Mouse (Mus musculus) left cerebral cortex, postnatal 25 days (tissue): ENCODE results near the gene Crtc3. TPM values are rescaled to one million over a fixed set of nuclear protein-coding genes. Genes with fewer than 3 reads are reported as not detected.

ENCODE experiments used
- DNase-seq, 2 experiments: peaks; one replicate each; pipeline ENCODE4 v3.0.0; 2022; ENCODE audit warnings: low spot score in 2 of 2, mixed read lengths in 1 of 2
- intact Hi-C: fragments of 180-260 bp; cut with DNase I; formaldehyde crosslinking; loops from one replicate; pipeline ENCODE4 v1.15.1; 2025
- total RNA-seq, 2 experiments: library from RNA; stranded (reverse); gene quantifications; 2 replicates each; pipeline ENCODE4 v1.2.3; 2021

Gene Crtc3
- total RNA-seq, 2 experiments from 2014 or later: 12.7 to 13.4 TPM

- intact Hi-C loops: no loop called here
These were observed 111.2 kb downstream of the Crtc3 start for GRCm38 (mm10) chr7:80577417-80577980.

GRCm38 (mm10) chr7:80576626-80577025, 112.1 kb downstream of the Crtc3 start:
- DNase-seq: no peak
- intact Hi-C loops: no loop called here

More at GRCm38 (mm10) chr7:80577417-80577980, 111.2 kb downstream of the Crtc3 start:
- DNase-seq: no peak

- intact Hi-C loops: no loop called here
- no peak for DNase-seq
These were observed 112.9 kb downstream of the Crtc3 start for GRCm38 (mm10) chr7:80575750-80576149.

GRCm38 (mm10) chr7:80573076-80573475, 115.6 kb downstream of the Crtc3 start:
- intact Hi-C loops: no loop called here
- no peak for DNase-seq

GRCm38 (mm10) chr7:80567982-80568381, 120.7 kb downstream of the Crtc3 start:
- intact Hi-C loops: no loop called here

GRCm38 (mm10) chr7:80561931-80562330, 126.7 kb downstream of the Crtc3 start:
- intact Hi-C loops: no loop called here
- no peak for DNase-seq

More at GRCm38 (mm10) chr7:80567982-80568381, 120.7 kb downstream of the Crtc3 start:
- no peak for DNase-seq

- intact Hi-C loops: no loop called here
- no peak for DNase-seq
These were observed 127.4 kb downstream of the Crtc3 start for GRCm38 (mm10) chr7:80561271-80561670.

- no peak for DNase-seq
- intact Hi-C loops: no loop called here
These were observed 130.1 kb downstream of the Crtc3 start for GRCm38 (mm10) chr7:80558572-80558971.

- intact Hi-C loops: no loop called here
These were observed 130.6 kb downstream of the Crtc3 start for GRCm38 (mm10) chr7:80558101-80558500.

GRCm38 (mm10) chr7:80557161-80557560, 131.5 kb downstream of the Crtc3 start:
- intact Hi-C loops: no loop called here
- no peak for DNase-seq

More at GRCm38 (mm10) chr7:80558101-80558500, 130.6 kb downstream of the Crtc3 start:
- no peak for DNase-seq

GRCm38 (mm10) chr7:80556166-80556565, 132.5 kb downstream of the Crtc3 start:
- intact Hi-C loops: no loop called here
- DNase-seq: no peak

- no peak for DNase-seq
- intact Hi-C loops: no loop called here
These were observed 133.5 kb downstream of the Crtc3 start for GRCm38 (mm10) chr7:80555146-80555545.

- intact Hi-C loops: no loop called here
These were observed 134.3 kb downstream of the Crtc3 start for GRCm38 (mm10) chr7:80554180-80555021.

GRCm38 (mm10) chr7:80548513-80549260, 140.0 kb downstream of the Crtc3 start:
- intact Hi-C loops: no loop called here
- no peak for DNase-seq

More at GRCm38 (mm10) chr7:80554180-80555021, 134.3 kb downstream of the Crtc3 start:
- peak; percentile 47 to 78 for DNase-seq

- no peak for DNase-seq
- intact Hi-C loops: no loop called here
These were observed 146.4 kb downstream of the Crtc3 start for GRCm38 (mm10) chr7:80542139-80542831.

GRCm38 (mm10) chr7:80539581-80539980, 149.1 kb downstream of the Crtc3 start:
- intact Hi-C loops: no loop called here
- DNase-seq: no peak
